Mouse (Mus musculus): ENCODE data around the gene Nup93.

GRCm38 (mm10) chr8:94354069-94354531 lies 139.7 kb downstream of the Nup93 start:
- TF ChIP-seq CTCF (IDR thresholded peaks at IDR 0.05; ENCODE audit: low read depth) (no peak), EP300 (optimal IDR thresholded peaks at IDR 0.05) (peak; percentile 79)

Measured in stomach, postnatal 0 days (tissue).